Mouse (Mus musculus) thymus, postnatal 10 days (tissue): ENCODE data around the gene Bbs12.

ENCODE experiments used
- DNase-seq, 2 experiments: peaks; one replicate each; pipeline ENCODE4 v3.0.0; 2021; ENCODE audit warnings: low spot score in 2 of 2

The Bbs12 gene

GRCm38 (mm10) chr3:37312370-37312941, at the start of gene Bbs12, which contains the start of gene Cetn4:
Gene Bbs12, plus strand, starts transcription at chr3:37312554.
Gene Cetn4, minus strand, starts transcription at chr3:37312708.
- peak; percentile 94 to 99 for DNase-seq

GRCm38 (mm10) chr3:37268338-37268737, 44.0 kb upstream of the Bbs12 start:
- DNase-seq = no peak

- DNase-seq = no peak
These were observed 42.4 kb upstream of the Bbs12 start for GRCm38 (mm10) chr3:37269926-37270325.

- peak; percentile 11 to 44 for DNase-seq
These were observed 41.1 kb upstream of the Bbs12 start for GRCm38 (mm10) chr3:37271209-37271608.

GRCm38 (mm10) chr3:37273092-37273491, 39.3 kb upstream of the Bbs12 start:
- no peak for DNase-seq

- no peak for DNase-seq
These were observed 37.7 kb upstream of the Bbs12 start for GRCm38 (mm10) chr3:37274661-37275060.

GRCm38 (mm10) chr3:37280221-37280620, 32.1 kb upstream of the Bbs12 start:
- DNase-seq = no peak

- no peak for DNase-seq
These were observed 31.5 kb upstream of the Bbs12 start for GRCm38 (mm10) chr3:37280871-37281270.

- DNase-seq = no peak
These were observed 29.9 kb upstream of the Bbs12 start for GRCm38 (mm10) chr3:37282299-37282922.

GRCm38 (mm10) chr3:37283234-37283633, 29.1 kb upstream of the Bbs12 start:
- no peak for DNase-seq

- DNase-seq = no peak
These were observed 23.1 kb upstream of the Bbs12 start for GRCm38 (mm10) chr3:37289237-37289636.

GRCm38 (mm10) chr3:37290881-37291541, 21.3 kb upstream of the Bbs12 start:
- no peak for DNase-seq

- no peak for DNase-seq
These were observed 20.4 kb upstream of the Bbs12 start for GRCm38 (mm10) chr3:37291929-37292328.

- DNase-seq = no peak
These were observed 19.7 kb upstream of the Bbs12 start for GRCm38 (mm10) chr3:37292654-37293053.

GRCm38 (mm10) chr3:37299470-37299869, 12.9 kb upstream of the Bbs12 start:
- no peak for DNase-seq

GRCm38 (mm10) chr3:37302685-37303084, 9.7 kb upstream of the Bbs12 start:
- peak; percentile 25 to 65 for DNase-seq

GRCm38 (mm10) chr3:37303392-37304139, 8.8 kb upstream of the Bbs12 start:
- DNase-seq = no peak

GRCm38 (mm10) chr3:37311897-37312369, 421 bp upstream of the Bbs12 start:
- DNase-seq = no peak

- DNase-seq = no peak
These were observed 1.0 kb downstream of the Bbs12 start for GRCm38 (mm10) chr3:37313371-37313770.

GRCm38 (mm10) chr3:37316233-37316632, 3.9 kb downstream of the Bbs12 start:
- no peak for DNase-seq

GRCm38 (mm10) chr3:37324310-37324709, 12.0 kb downstream of the Bbs12 start:
- peak in 1 of 2 experiments; percentile 12 for DNase-seq
